Mouse (Mus musculus): ENCODE measurements around the gene Csrp1.

GRCm38 (mm10) chr1:135704317-135704821 lies 15.5 kb upstream of the Csrp1 start:
- TF ChIP-seq CTCF (IDR thresholded peaks at IDR 0.05; ENCODE audit: low read depth, low read length) (no peak), GATA1 (IDR thresholded peaks at IDR 0.05; ENCODE audit: borderline replicate concordance, low read length) (no peak), GATA2 (IDR thresholded peaks at IDR 0.05; ENCODE audit: borderline replicate concordance, low read depth, low read length) (no peak)
